Mouse (Mus musculus) fibroblast of lung, adult 2 months (primary cell): ENCODE measurements around the gene Cep41.
A peak's percentile ranks its signal among the peaks of the same experiment; 100 is the strongest.

Experiments
- DNase-seq: peaks from one replicate; pipeline ENCODE4 v3.0.0-alpha.2; 2011; ENCODE audit warnings: low read depth

Gene Cep41

DNA sequence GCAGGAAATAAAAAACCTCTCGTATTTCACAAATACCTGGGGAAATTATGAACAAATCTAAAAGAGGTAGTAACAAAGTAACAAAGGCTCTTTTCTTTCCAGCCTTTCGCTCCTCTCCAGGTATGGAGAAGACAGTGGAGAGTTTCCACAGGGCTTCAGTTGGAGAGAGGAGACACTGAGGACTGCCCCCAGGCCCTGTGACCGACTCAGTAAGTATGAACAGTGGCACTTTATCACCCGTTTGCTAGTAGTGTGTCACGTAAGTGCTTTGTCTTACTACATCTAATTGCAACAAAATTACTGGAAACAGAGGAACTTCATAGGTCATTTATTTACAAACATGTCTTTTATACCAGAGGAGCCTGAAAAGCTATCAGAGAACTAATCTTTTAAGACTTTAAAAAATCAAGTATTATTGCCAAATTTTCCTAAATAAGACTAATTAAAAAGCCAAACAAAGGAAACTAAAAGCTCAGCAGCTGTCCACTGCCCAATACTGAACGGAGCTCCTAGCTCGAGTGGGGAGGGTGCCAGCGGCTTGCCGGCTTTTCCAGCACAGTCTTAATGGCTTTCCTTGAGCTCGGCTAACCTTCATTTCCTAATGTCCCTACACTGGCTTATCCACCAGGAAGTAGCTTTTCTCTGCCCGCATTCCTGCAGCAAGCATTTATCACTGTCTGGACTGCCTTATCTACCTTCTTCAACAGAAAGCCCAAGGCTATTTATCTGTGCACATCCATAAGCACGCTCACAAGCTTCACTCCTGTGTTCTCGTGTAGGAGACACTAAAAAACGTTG is 19.6 kb downstream of the Cep41 start:
- DNase-seq, result no peak

GRCm38 (mm10) chr6:30671696-30672095 is 21.9 kb downstream of the Cep41 start:
- DNase-seq, result peak; percentile 72

- DNase-seq, result no peak
These were observed 26.0 kb downstream of the Cep41 start for GRCm38 (mm10) chr6:30667585-30667984.

DNA sequence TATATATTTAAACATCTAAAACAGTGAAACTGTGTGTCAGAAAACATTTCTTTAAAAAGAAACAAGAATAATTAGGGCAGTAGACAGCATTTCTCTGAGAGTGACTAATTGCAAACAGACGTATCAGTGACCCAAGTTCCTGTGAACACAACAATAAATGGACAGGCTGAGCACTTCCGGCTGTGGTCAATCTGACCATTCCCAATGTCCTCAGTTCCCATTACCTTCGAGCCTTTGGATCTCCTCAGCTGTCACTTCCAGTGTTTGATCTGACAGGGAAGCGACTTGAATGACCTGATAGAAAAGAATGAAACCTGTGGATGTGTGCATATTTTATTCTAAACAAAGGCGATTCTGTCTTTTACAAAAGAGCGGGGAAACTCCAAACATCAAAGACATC is 27.5 kb downstream of the Cep41 start:
- no peak for DNase-seq

- DNase-seq, result no peak
These were observed 28.3 kb downstream of the Cep41 start for GRCm38 (mm10) chr6:30665296-30665695.

DNA sequence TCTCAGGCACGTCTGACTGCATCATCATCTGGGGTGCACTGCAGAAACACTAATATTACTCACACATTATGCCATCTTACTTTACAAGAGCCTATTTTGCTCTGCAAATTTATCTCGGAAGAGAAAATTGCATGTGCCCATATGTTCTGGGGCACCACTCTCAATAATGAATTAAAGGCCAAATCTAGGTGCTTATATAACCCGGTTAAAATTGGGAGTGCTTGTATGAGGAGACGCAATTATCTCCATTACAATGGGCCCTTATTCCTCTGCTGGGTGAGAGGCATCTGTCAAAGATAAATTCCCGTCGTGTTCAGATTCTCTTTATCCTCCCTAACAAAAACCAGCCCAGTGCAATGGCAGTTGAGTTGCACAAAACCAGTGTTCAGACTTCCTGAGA is 28.8 kb downstream of the Cep41 start:
- DNase-seq, result no peak

DNA sequence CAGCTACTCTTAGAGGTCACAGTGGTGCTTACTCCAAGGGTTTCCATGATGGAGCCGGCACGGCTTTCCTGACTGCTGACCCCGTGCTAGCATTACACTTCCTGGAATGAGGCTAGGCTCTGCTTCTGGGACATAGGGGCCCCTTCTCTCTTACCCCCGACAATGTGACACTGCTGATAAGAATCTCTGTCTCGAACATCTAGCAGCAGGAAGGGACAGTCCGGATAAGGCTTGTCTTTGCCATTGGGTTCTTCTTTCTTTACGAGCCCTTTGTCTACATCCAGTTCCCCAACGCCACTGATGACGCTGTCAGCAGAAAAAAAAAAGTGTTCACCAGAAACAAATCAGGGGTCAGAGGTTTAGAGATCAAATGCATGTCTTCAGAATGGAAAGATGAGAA is 34.9 kb downstream of the Cep41 start:
- no peak for DNase-seq

DNA sequence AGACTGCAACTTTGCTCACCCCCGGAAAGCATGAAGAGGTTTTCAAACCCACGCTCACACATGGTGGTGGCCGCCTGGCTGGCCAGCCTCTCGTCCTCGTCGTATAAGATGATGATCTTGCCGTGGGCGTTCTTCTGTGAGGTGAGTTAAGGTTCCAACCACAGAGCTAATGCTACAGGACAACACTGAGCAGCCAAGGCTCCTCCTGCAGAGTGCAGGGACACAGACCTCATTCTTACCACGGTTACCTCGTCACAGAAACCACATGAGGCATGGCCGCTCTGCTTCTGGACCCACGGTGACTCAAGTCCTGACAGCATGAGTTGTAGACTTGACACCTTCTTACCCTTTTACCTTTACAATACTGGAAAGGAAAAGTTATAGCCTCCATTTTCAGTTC is 36.3 kb downstream of the Cep41 start:
- no peak for DNase-seq

DNA sequence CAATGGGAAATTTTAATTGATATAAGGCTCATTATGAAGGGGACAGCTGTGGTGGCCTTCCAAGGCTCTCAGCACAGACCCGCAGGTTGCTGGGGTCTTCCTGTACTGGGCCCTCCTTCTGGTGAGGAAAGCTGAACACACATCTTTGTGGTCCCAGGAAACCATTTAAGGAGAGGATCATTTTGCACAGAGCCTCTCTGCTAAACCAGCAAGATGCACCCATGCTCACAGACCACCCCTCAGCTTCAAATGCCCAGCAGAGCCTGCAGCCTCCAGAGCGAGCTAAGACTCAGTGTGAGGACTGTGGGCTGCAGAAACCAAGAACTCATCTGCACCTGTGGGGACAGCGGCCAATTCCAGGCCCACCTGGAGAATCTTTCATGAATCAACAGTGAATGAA is 38.6 kb downstream of the Cep41 start:
- DNase-seq, result no peak

- no peak for DNase-seq
These were observed 39.1 kb downstream of the Cep41 start for GRCm38 (mm10) chr6:30654402-30654859.

GRCm38 (mm10) chr6:30653518-30653917 is 40.0 kb downstream of the Cep41 start:
- DNase-seq, result no peak

GRCm38 (mm10) chr6:30652425-30653188 is 40.9 kb downstream of the Cep41 start:
- no peak for DNase-seq

DNA sequence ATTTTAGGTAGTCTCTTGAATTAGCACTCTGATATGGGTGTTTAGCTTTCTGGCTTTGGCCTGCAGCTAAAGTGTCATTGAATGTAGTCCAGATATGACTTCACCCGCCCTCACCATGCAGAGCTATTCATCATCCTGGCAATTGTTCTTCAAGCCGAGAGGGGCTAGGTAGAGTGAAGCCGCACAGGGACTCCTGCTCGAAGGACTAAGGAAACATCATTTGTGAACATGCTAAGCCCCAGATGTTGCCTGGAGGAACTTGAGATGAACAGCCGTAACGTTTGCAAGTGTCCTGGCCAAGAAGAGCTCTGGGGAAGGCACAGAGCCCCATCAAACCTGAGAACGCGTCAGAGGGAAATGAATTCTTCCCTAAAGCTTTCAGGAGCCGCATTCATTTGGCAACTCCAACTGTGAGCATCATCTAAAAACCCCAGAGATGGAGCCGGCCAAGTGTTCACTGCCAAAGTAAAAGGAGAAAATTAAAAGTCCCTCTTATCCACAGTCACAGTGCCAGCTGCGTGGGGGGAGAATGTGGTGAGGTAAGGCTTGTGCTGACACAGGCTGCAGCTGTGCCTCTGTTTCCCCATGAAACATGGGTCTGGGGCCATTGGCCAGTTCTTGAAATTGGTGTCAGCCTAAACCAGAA is 43.8 kb downstream of the Cep41 start:
- no peak for DNase-seq

- DNase-seq, result no peak
These were observed 48.2 kb downstream of the Cep41 start for GRCm38 (mm10) chr6:30645379-30645778.

DNA sequence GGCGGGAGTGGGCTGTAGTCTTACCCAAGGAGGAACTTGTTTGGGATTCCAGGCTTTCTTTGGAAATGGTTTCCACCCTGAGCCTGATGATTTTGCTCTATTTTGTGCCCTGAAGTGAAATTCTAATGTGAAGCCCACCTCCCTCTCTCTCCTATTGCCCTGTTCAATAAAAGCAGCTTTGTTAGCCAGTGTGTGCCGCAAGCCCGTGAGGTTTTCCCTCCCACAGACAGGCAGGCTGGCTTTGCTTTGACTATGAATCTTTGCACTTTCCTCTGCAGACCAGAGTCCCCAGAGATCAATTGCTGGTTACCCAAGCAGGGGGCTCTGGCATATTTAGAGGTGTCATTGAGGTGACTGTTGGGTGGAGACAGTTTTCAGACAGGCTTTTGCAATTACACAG is 49.1 kb downstream of the Cep41 start:
- peak; percentile 54 for DNase-seq

DNA sequence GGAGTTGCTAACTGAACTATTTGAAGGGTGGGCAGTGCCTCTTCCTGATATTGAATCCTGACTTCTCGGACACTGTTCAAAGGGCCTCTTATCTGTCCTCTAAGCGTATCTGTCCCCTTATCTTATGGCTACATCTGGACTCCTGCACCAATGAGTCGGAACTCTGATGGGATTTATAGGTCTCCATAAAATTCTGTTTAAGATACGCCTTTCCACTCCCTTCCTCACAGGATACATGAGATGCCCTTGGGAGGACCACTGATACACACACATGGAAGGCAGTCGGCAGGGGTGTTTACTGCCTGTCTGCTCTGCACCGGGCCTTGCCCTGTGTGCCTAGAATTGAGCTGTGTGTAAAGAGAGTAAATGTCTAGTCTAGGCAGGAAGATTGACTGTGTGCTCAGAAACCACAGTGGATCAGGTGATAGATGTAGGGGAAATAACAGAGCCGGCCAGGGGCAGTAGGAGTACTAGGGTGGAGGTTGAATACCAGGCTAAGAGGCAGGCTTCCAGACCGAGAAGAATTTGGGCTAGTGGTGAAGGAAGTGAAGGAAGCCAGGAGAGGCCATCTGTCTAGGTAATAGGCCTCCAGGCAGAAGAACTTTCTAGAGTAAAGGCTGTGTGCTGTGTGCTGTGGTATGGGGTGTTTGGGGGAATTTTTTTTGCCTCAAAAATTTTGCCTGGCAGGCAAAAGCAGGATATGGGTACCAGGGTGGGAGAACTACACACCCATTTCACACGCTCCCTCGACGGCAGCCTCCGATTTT is 49.7 kb downstream of the Cep41 start:
- peak; percentile 90 for DNase-seq

DNA sequence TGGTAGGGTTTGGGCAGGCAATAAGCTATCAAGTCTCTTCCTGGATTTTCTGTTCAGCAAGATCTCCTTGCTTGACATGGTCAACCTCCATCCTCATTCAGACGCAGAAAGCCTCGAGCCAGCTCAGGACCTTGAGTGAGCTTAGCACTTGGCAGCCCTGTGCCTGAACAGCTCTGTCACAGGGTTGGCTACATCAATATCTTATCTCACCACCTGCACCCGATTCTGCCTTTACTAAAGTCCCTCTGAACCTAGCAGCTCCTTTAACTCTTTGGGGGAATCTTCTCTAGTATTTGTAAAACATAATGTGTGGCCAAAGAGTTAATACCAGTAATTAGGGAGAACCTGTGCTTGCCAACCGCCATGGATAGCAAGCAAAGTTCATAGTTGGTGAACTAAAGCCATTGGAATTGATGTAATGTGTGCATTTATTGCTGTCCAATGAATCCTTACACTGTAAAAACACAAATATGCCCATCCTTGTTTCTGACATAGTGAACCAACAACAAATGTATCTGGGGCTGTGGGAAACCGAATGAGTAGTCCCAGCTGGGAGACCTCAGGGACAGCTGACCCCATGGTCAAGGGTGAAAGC is 54.8 kb downstream of the Cep41 start, which contains the start of gene Cpa1:
Cpa1 (plus strand) TSS at position 545 of the 595 bp plus-strand sequence.
- no peak for DNase-seq

GRCm38 (mm10) chr6:30636186-30636842 is 57.2 kb downstream of the Cep41 start:
- DNase-seq, result peak; percentile 38

DNA sequence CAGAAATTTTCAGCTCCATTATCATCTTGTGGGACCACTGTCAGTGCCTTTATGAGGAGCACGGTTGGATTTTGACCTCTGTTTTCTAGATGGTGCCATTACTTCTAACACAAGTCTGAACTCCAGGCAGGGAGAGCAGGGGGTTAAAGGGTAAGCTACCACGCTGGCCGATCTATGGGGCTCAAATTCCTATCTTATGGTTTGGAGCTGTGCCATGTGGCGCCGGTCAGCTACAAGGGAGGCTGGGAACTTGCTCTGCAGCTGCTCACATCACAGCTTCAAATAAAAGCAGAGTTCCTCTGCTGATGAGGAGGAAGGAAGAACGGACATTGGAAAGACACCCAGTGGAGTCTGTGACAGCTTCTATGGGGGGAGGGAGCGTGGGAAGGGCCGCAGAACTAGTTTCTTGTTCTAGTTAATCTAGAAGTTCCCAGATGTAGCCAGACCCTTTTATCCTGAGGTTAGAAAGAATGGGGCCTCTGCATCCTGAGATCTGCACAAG is 58.1 kb downstream of the Cep41 start:
- DNase-seq, result no peak

DNA sequence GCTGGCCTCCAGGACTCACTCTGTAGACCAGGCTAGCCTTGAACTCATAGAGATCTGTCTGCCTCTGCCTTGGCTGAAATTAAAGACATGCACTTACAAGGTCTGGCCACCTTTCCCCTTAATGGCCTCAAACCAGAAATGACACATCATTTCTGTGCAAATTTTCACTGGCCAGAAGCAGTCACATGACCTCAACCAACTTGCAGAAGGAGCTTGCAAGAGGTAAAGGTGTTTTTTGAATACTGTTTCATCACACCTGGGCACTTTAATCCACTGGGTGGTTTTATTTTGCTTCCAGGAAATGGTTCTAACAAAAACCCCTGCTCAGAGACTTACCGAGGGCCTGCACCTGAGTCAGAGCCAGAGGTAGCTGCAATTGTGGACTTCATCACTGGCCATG is 63.6 kb downstream of the Cep41 start:
- no peak for DNase-seq

GRCm38 (mm10) chr6:30628152-30628551 is 65.4 kb downstream of the Cep41 start:
- no peak for DNase-seq
